Mouse (Mus musculus): ENCODE results near the gene Tex44.

- no peak for TF ChIP-seq CTCF (IDR thresholded peaks at IDR 0.05; ENCODE audit: low read depth)
- TF ChIP-seq EP300 (IDR thresholded peaks at IDR 0.05; ENCODE audit: low read depth) = no peak
These were observed 11.8 kb downstream of the Tex44 start for GRCm38 (mm10) chr1:86438014-86438319.
